10 mouse cellular contexts compared by ENCODE assay signal in the genomic region with DNA sequence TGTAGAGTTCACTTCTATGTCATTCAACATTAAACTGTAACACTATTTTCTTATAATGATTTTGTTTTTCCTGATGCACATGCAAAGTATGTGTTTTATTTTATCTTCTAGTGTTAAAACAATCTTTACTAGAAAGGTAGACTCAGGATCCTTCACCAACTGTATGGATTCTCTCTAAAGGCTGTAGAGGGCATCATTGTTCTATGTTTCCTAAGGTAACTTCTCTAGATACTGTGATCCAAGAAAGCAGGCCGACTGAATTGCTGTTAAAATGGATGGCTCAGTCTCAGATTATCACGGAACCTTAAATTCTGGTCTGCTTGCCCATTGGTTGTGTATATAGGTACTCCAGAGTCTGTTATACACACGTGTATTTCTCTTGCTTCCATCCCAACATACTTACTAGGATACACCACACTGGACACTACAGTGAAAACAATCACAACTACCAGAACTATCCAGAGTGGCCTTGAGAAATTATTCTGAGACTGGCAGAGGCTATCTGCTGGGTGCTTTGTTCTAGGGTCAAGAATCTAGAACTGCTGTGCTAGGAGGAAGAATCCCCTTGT. TPM values are rescaled to one million over a fixed set of nuclear protein-coding genes. Genes with fewer than 3 reads are reported as not detected.
DNase-seq lines count a peak whose midpoint lies in the region; ATAC-seq and TF ChIP-seq lines count a peak whose summit lies in the region.
"Had no signal": no experiment of that assay in that cellular context is flagged by ENCODE, and none has a peak within 500 bp of the region (broad histone marks: within the 10 kb centered on the region; RNA-seq: fewer than 3 reads in every experiment).

No protein-coding gene starts in this region.

- no peaks in the 10 kb centered on the region for H3K4me1 ChIP-seq in kidney, adult 2 months (ENCODE audit: control insufficient read depth, insufficient read depth, low read length)
- H3K4me1 ChIP-seq in CH12.LX (ENCODE audit: control insufficient read depth in 1 of 2, insufficient read depth in 2 of 2): peaks cover under 1 to 11% of the 10 kb centered on the region in 2 experiments; a peak in 2 of 4 replicates
- H3K4me1 ChIP-seq in limb, embryonic 14.5 days (ENCODE audit: control insufficient read depth, insufficient read depth, low read length): 0 out of 2 replicates have a peak, but pooled peaks cover 5% of the 10 kb centered on the region

- no peak overlapping the region for H3K4me2 ChIP-seq in CH12.LX (ENCODE audit: insufficient read depth, low read depth, poor library complexity, severe bottlenecking)
- H3K4me2 ChIP-seq in limb, embryonic 14.5 days (replicated peaks; ENCODE audit: low read depth, low read length, severe bottlenecking): no peak overlapping the region

- peak; percentile 59 for TF ChIP-seq RAD21 in CH12.LX (IDR thresholded peaks at IDR 0.05; ENCODE audit: low read depth, low read length)

- H3K27ac ChIP-seq in kidney, adult 2 months (ENCODE audit: insufficient read depth, low read depth, low read length): no peak overlapping the region
- H3K27ac ChIP-seq in CH12.LX (ENCODE audit: insufficient read depth, low read depth): no peak overlapping the region
- no peak overlapping the region for H3K27ac ChIP-seq in limb, embryonic 14.5 days (replicated peaks; ENCODE audit: low read depth, low read length)

- no peak for TF ChIP-seq POLR2A in kidney, adult 2 months (IDR thresholded peaks at IDR 0.05; ENCODE audit: low read depth, low read length)
- no peak for TF ChIP-seq POLR2A in CH12.LX (IDR thresholded peaks at IDR 0.05; ENCODE audit: low read depth, low read length)
- TF ChIP-seq POLR2A in brain, embryonic 14.5 days (IDR thresholded peaks at IDR 0.05; ENCODE audit: borderline replicate concordance, extremely low read depth, insufficient read depth, insufficient read length, poor library complexity, severe bottlenecking): no peak
- TF ChIP-seq POLR2A in limb, embryonic 14.5 days (IDR thresholded peaks at IDR 0.05; ENCODE audit: borderline replicate concordance, extremely low read depth, insufficient read depth, insufficient read length): no peak

- ATAC-seq in limb, embryonic 14.5 days (ENCODE audit: low FRiP score, low read depth): peak; percentile 67
- no peak for ATAC-seq in erythroid progenitor cell, adult 5-6 weeks (replicated peaks; ENCODE audit: low FRiP score, poor library complexity, severe bottlenecking)

- TF ChIP-seq CTCF in kidney, adult 2 months (conservative IDR thresholded peaks at IDR 0.05; ENCODE audit: insufficient read depth, insufficient read length, low read depth, low read length): 0 out of 2 replicates have a peak, but pooled peaks have one; percentile 19
- TF ChIP-seq CTCF in CH12.LX (conservative IDR thresholded peaks at IDR 0.05 in 1 of 2, IDR thresholded peaks at IDR 0.05 in 1 of 2; ENCODE audit: low read depth in 2 of 2, low read length in 2 of 2): peak in 1 of 2 experiments; percentile 40; a peak in 2 of 4 replicates
- 0 out of 2 replicates have a peak, but pooled peaks have one; percentile 21 for TF ChIP-seq CTCF in brain, embryonic 14.5 days (IDR thresholded peaks at IDR 0.05; ENCODE audit: borderline replicate concordance, extremely low read depth, insufficient read depth, insufficient read length)

- no peak for TF ChIP-seq EP300 in CH12.LX (IDR thresholded peaks at IDR 0.05; ENCODE audit: low read length)

- H3K9me3 ChIP-seq in CH12.LX (replicated peaks; ENCODE audit: low read length): no peaks in the 10 kb centered on the region
- no peaks in the 10 kb centered on the region for H3K9me3 ChIP-seq in limb, embryonic 14.5 days (ENCODE audit: control insufficient read depth, low read length)

- no peaks in the 10 kb centered on the region for H3K27me3 ChIP-seq in kidney, adult 2 months (replicated peaks; ENCODE audit: control insufficient read depth, insufficient read depth, low read length)
- H3K27me3 ChIP-seq in CH12.LX (replicated peaks): no peaks in the 10 kb centered on the region
- H3K27me3 ChIP-seq in limb, embryonic 14.5 days (ENCODE audit: control insufficient read depth, insufficient read depth, low read length): no peaks in the 10 kb centered on the region

- H3K79me2 ChIP-seq in CH12.LX (replicated peaks; ENCODE audit: control insufficient read depth, extremely low read depth, insufficient read depth, poor library complexity, severe bottlenecking): 0 out of 2 replicates have a peak, but pooled peaks cover 4% of the 10 kb centered on the region

- H3K4me3 ChIP-seq in kidney, adult 2 months (ENCODE audit: insufficient read depth, low read depth, low read length): no peak overlapping the region
- no peak overlapping the region for H3K4me3 ChIP-seq in CH12.LX (replicated peaks in 1 of 3; ENCODE audit: low read depth in 2 of 3, low read length in 2 of 3, poor library complexity in 1 of 3)
- no peak overlapping the region for H3K4me3 ChIP-seq in limb, embryonic 14.5 days (replicated peaks; ENCODE audit: low read length)

- dilution Hi-C loops in CH12.LX (cut with MboI; ENCODE audit: extremely low pct_ligation_motif_present, extremely low pct_unique_long_range_greater_than_20kb, low sequenced_read_pairs): no loop called here

- DNase-seq in kidney, adult 2 months: peak; percentile 21
- DNase-seq in kidney, postnatal 14 days: no peak
- no peak for DNase-seq in CH12.LX (ENCODE audit: extremely low read depth)
- peak; percentile 73 for DNase-seq in brain, embryonic 14.5 days (ENCODE audit: low read depth)
- peak; percentile 68 for DNase-seq in limb, embryonic 14.5 days (ENCODE audit: low spot score)
- DNase-seq in urinary bladder, postnatal 14 days (ENCODE audit: low spot score): no peak
- DNase-seq in gastrocnemius, postnatal 10 days: no peak
- DNase-seq: gastrocnemius, postnatal 25 days; right cerebral cortex, postnatal 4 days had no signal

- H3K9ac ChIP-seq in CH12.LX (ENCODE audit: insufficient read depth, low read depth): no peak overlapping the region
- H3K9ac ChIP-seq in limb, embryonic 14.5 days (ENCODE audit: low read depth, low read length, severe bottlenecking): no peak overlapping the region

- no peaks in the 10 kb centered on the region for H3K36me3 ChIP-seq in kidney, adult 2 months (ENCODE audit: control insufficient read depth, insufficient read depth, low read length)
- H3K36me3 ChIP-seq in CH12.LX (replicated peaks in 1 of 2; ENCODE audit: control insufficient read depth in 1 of 2, insufficient read depth in 1 of 2, low read length in 1 of 2): peaks cover 0 to 18% of the 10 kb centered on the region in 2 experiments
- H3K36me3 ChIP-seq in limb, embryonic 14.5 days (ENCODE audit: control insufficient read depth, insufficient read depth, low read length): no peaks in the 10 kb centered on the region

- 42% methylated on average over 3 of the region's 3 CpGs for WGBS in kidney, adult 2 months
- 41% methylated on average over 3 of the region's 3 CpGs for WGBS in limb, embryonic 14.5 days

- in situ Hi-C loops in CH12.LX (cut with MboI; ENCODE audit: low pct_ligation_motif_present, low pct_unique_long_range_greater_than_20kb, low sequenced_read_pairs): no loop called here

RNA-seq across cellular contexts. Expression of a gene that starts 23.2 kb away (rescaled TPM):
- 5.2 and 15.3 TPM in 2 replicates for polyA plus RNA-seq in kidney, adult 2 months (2012; rRNA removed)
- total RNA-seq in CH12.LX (2012; rRNA removed) (14.8 and 19.3 TPM in 2 replicates), CH12.LX (2014; rRNA removed) (40.7 and 49.0 TPM in 2 replicates)
- polyA plus RNA-seq in CH12.LX (2012; ENCODE audit: insufficient read length, low read depth): 13.3 and 14.2 TPM in 2 replicates
- 10.0 and 12.5 TPM in 2 replicates for polyA plus RNA-seq in brain, embryonic 14.5 days (2012; rRNA removed)
- polyA plus RNA-seq in limb, embryonic 14.5 days (2012; rRNA removed): 14.4 and 17.4 TPM in 2 replicates
- polyA plus RNA-seq in limb, embryonic 14.5 days (2014; fragmentation: Nextera tagmentation; extraction: Ambion mirVana): 33.3 and 37.8 TPM in 2 replicates
- not detected in 2 replicates for total RNA-seq in erythroid progenitor cell, adult 5-6 weeks (2015; ENCODE audit: low replicate concordance)
- total RNA-seq in erythroid progenitor cell, adult 5-6 weeks (2017; ENCODE audit: low replicate concordance): not detected in 2 replicates
- 10 to 100 TPM; 11.4 to 16.9 TPM for total RNA-seq in gastrocnemius, postnatal 10 days (2021)

RNA-seq across cellular contexts. Expression of a gene that starts 23.2 kb away (rescaled TPM):
- 10.2 and 10.9 TPM in 2 replicates for polyA plus RNA-seq in kidney, adult 2 months (2012; rRNA removed)
- 2.2 and 3.1 TPM in 2 replicates for total RNA-seq in CH12.LX (2012; rRNA removed)
- 5.1 and 5.8 TPM in 2 replicates for total RNA-seq in CH12.LX (2014; rRNA removed)
- 17.0 and 25.8 TPM in 2 replicates for polyA plus RNA-seq in CH12.LX (2012; ENCODE audit: insufficient read length, low read depth)
- 9.9 and 10.6 TPM in 2 replicates for polyA plus RNA-seq in brain, embryonic 14.5 days (2012; rRNA removed)
- polyA plus RNA-seq in limb, embryonic 14.5 days (2012; rRNA removed): 9.9 and 10.7 TPM in 2 replicates
- 12.6 and 12.7 TPM in 2 replicates for polyA plus RNA-seq in limb, embryonic 14.5 days (2014; fragmentation: Nextera tagmentation; extraction: Ambion mirVana)
- 12.2 and 15.1 TPM in 2 replicates for total RNA-seq in erythroid progenitor cell, adult 5-6 weeks (2015; ENCODE audit: low replicate concordance)
- total RNA-seq in erythroid progenitor cell, adult 5-6 weeks (2017; ENCODE audit: low replicate concordance): 3.9 and 4.6 TPM in 2 replicates
- total RNA-seq in gastrocnemius, postnatal 10 days (2021): 10 to 100 TPM; 18.6 to 23.8 TPM

RNA-seq across cellular contexts. Expression of a gene that starts 23.4 kb away (rescaled TPM):
- 0.46 and 0.58 TPM in 2 replicates for polyA plus RNA-seq in kidney, adult 2 months (2012; rRNA removed)
- total RNA-seq in CH12.LX (2012; rRNA removed): 4.4 and 4.7 TPM in 2 replicates
- 3.8 and 4.1 TPM in 2 replicates for total RNA-seq in CH12.LX (2014; rRNA removed)
- polyA plus RNA-seq in CH12.LX (2012; ENCODE audit: insufficient read length, low read depth): 6.5 and 6.7 TPM in 2 replicates
- polyA plus RNA-seq in brain, embryonic 14.5 days (2012; rRNA removed): 5.0 and 8.3 TPM in 2 replicates
- 3.0 and 3.4 TPM in 2 replicates for polyA plus RNA-seq in limb, embryonic 14.5 days (2012; rRNA removed)
- 5.3 and 6.6 TPM in 2 replicates for polyA plus RNA-seq in limb, embryonic 14.5 days (2014; fragmentation: Nextera tagmentation; extraction: Ambion mirVana)
- 11.9 and 15.5 TPM in 2 replicates for total RNA-seq in erythroid progenitor cell, adult 5-6 weeks (2015; ENCODE audit: low replicate concordance)
- total RNA-seq in erythroid progenitor cell, adult 5-6 weeks (2017; ENCODE audit: low replicate concordance): 7.9 and 13.2 TPM in 2 replicates
- total RNA-seq in gastrocnemius, postnatal 10 days (2021): 1 to 10 TPM; 2.5 to 2.6 TPM

RNA-seq across cellular contexts. Expression of a gene that starts 28.9 kb away (rescaled TPM):
- polyA plus RNA-seq in kidney, adult 2 months (2012; rRNA removed): not detected in 2 replicates
- total RNA-seq in CH12.LX (2012; rRNA removed): 8.3 TPM in 1 of 2 replicates, not detected in the other
- not detected in 2 replicates for total RNA-seq in CH12.LX (2014; rRNA removed)
- polyA plus RNA-seq in CH12.LX (2012; ENCODE audit: insufficient read length, low read depth): 46.1 and 75.9 TPM in 2 replicates
- polyA plus RNA-seq in brain, embryonic 14.5 days (2012; rRNA removed): 50.7 TPM in 1 of 2 replicates, not detected in the other
- polyA plus RNA-seq in limb, embryonic 14.5 days (2012; rRNA removed): not detected in 2 replicates
- polyA plus RNA-seq in limb, embryonic 14.5 days (2014; fragmentation: Nextera tagmentation; extraction: Ambion mirVana): 46.1 and 52.3 TPM in 2 replicates
- total RNA-seq in erythroid progenitor cell, adult 5-6 weeks (2015; ENCODE audit: low replicate concordance): not detected in 2 replicates
- total RNA-seq in erythroid progenitor cell, adult 5-6 weeks (2017; ENCODE audit: low replicate concordance): 11.9 TPM in 1 of 2 replicates, not detected in the other
- total RNA-seq in gastrocnemius, postnatal 10 days (2021): 10 to 100 TPM; 11.2 to 19.3 TPM

Comparison
In these comparisons a context has a peak if more than half of its experiments do, and no peak if none do; other contexts are left out.
1. DNase-seq: peak in kidney, adult 2 months (single experiment), brain, embryonic 14.5 days (single experiment) and limb, embryonic 14.5 days (single experiment); none in kidney, postnatal 14 days (single experiment), CH12.LX (single experiment), urinary bladder, postnatal 14 days (single experiment) and gastrocnemius, postnatal 10 days (single experiment).